Mouse (Mus musculus): ENCODE results near the gene Rbm33. TPM values are rescaled to one million over a fixed set of nuclear protein-coding genes. Genes with fewer than 3 reads are reported as not detected.

Gene Rbm33
- 11.5 and 17.2 TPM in 2 replicates for polyA plus RNA-seq (2012; rRNA removed)

DNA sequence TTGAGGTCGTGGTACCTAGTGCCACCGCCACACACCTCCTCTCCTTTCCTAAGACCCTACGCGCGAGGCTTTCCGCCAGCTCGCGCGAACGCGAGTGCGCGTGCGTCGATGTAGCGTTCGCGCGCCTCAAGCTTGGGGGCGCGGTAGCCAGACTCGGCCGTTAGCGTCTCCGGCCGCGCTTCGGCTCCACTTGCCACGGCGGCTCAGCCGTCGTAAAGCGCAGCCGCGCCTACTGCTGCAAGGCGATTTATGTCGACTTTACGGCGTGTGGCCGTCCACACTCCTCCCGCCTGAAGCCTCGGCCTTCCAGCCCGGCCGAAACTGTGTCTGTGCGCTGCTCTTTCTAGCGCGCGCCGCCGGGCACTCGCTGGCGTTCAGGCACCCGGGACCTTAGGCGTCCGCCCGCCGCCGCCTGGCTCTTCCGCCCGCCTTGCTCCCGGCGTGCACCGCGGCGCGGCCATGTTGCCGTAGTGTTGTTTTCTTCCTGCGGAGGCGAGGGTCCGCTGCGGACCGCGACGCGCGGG is at the start of gene Rbm33:
Gene Rbm33, plus strand, starts transcription at position 400 of the 524 bp plus-strand sequence.
- peak; percentile 59 for DNase-seq (ENCODE audit: low read depth, low spot score)
- under 1% methylated on average over 76 of the region's 76 CpGs for whole genome bisulfite sequencing

DNA sequence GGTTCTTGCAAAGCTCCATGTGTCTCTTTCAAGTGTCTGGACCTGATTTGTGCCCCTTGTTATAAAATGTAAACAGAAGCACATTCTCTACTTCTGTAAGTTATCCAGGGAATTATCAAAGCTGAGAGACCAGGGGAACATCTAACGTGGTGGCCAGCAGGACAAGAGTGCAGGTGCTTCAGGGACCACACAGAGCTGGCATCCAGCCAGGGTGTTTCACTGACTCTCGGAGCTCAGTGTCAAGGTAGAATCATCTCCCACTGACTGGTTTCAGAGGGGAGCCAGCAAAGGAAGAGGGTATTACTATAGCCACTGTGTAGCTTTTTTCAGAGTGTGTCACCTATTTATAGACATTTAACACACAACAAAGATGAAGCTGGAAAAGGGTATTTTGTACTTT is 49.3 kb upstream of the Rbm33 start:
- WGBS, result 13% methylated on average over 2 of the region's 2 CpGs
- DNase-seq (ENCODE audit: low read depth, low spot score), result no peak

- 27% methylated on average over 6 of the region's 6 CpGs for WGBS
- peak; percentile 16 for DNase-seq (ENCODE audit: low read depth, low spot score)
These were observed 47.4 kb upstream of the Rbm33 start for GRCm38 (mm10) chr5:28269469-28269991.

- DNase-seq (ENCODE audit: low read depth, low spot score), result no peak
- WGBS, result 59% methylated on average over 2 of the region's 2 CpGs
These were observed 44.1 kb upstream of the Rbm33 start for GRCm38 (mm10) chr5:28272836-28273235.

- DNase-seq (ENCODE audit: low read depth, low spot score), result no peak
- WGBS, result 12% methylated on average over 2 of the region's 2 CpGs
These were observed 39.6 kb upstream of the Rbm33 start for GRCm38 (mm10) chr5:28277279-28277678.

- no peak for DNase-seq (ENCODE audit: low read depth, low spot score)
- 69% methylated on average over 3 of the region's 3 CpGs for WGBS
These were observed 27.8 kb upstream of the Rbm33 start for GRCm38 (mm10) chr5:28289111-28289510.

DNA sequence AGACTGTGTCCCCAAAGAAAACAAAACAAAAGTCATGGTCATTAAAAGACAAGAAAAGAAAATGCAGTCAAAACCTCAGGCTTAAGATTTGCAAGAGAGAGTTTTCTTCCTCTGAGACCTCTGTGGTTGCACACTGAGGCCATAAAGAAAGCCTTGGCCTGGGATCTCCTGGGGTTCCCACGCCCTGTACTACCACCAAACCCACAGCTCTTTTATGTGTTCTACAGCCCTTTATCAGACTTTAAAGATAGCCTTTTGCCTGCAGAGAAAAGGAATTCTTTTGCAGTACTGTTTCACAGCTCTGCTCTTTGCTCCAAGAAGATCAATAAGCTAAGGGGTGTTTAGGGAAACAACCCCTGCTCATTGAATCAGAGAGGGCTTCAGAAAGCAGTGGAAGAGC is 26.3 kb upstream of the Rbm33 start:
- DNase-seq (ENCODE audit: low read depth, low spot score), result no peak
- WGBS, result 48% methylated on average over 1 of the region's 1 CpGs

DNA sequence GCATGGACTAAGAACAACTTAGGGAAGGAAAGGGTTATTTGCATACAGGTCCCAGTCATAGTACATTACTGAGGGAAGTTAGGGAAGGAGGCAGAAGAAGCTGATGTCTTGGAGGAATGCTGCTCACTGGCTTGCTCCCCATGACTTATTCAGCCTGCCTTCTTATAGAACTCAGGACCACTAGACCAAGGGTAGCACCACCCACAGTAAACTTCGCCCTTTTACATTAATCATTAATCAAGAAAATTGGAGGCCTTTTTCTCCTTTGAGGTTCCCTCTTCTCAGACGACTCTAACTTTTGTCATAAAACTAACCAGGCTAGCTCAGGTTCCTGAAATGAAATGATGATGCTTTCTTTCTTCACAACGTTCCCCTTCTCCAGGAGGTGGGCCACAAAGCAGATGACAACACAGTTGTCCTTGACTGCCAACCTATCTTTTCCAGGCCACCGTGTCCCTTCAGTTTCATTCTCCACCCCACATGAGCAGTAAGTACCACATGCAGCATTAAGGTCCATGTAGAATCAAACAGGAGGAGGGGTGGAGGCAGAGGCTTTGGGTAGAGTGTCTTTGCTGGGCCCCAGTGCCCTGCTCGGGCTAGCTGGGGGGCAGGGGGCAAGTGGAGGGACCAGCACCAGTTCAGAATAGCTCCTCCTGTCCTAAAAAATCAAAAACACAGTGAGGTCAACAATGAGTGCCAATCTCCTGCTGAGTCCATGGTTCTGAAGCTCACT is 25.6 kb upstream of the Rbm33 start:
- DNase-seq (ENCODE audit: low read depth, low spot score), result no peak
- 43% methylated on average over 5 of the region's 5 CpGs for WGBS

DNA sequence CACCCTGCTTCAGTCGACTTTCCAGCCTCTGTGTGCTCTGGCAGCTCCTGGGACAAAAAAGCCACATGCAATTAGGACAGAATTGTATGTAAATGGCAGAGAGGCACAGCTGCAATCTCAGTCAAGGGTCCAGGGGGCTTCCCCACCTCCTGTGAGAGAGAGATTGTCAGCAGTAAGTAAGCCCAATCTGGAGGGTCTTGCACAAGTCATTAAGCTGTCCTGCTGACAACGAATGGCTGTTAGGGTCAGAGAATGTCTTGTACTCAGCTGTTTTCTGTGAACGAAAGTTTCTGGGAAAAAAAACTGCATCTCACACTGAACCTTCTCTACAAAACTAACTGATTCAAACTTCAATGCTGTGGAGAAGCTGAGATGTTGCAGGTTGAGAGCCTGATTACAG is 24.6 kb upstream of the Rbm33 start:
- WGBS, result 42% methylated on average over 3 of the region's 3 CpGs
- DNase-seq (ENCODE audit: low read depth, low spot score), result no peak

- 4% methylated on average over 6 of the region's 6 CpGs for WGBS
- DNase-seq (ENCODE audit: low read depth, low spot score), result no peak
These were observed 22.9 kb upstream of the Rbm33 start for GRCm38 (mm10) chr5:28293990-28294389.

- WGBS, result 71% methylated on average over 5 of the region's 5 CpGs
- no peak for DNase-seq (ENCODE audit: low read depth, low spot score)
These were observed 18.8 kb upstream of the Rbm33 start for GRCm38 (mm10) chr5:28298161-28298560.

DNA sequence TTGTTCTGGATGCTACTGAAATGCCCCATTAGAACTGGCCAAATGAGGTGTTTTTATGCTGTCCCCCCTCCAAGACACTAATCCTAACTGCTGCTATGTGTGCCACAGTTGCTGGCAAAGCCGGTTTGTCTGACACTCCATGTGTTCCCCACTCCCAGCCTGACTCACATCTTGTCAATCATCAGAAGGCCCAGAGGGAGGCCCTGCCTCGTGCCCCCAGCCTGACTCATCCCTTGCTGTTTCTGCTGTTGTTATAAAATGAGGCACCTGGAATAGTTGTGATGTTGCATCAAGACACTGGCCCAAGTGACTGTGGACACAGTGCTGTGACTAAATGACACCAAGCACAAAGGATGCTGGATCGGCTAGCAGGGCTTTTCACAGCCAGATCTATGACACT is 18.2 kb upstream of the Rbm33 start:
- DNase-seq (ENCODE audit: low read depth, low spot score), result no peak
- WGBS, result 44% methylated on average over 3 of the region's 3 CpGs

DNA sequence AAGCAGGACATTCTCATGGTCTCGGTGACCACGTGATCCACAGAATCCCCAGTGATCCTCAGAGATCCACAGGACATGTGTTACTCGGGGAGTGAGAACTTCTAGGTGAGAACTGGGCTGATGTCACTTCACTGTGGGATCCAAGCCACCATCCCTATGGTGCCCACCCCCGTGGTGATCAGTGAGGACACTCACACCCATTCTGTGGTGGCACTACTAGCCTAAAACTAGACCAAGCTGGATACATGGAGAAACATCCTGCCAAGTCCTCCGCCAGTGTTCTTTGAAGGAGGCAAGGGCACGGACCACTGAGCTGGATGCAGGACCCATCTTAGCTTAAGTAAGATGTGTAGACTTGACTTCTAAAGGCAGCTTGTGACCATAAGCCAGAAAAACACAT is 17.6 kb upstream of the Rbm33 start:
- 79% methylated on average over 6 of the region's 6 CpGs for WGBS
- DNase-seq (ENCODE audit: low read depth, low spot score), result no peak

GRCm38 (mm10) chr5:28302671-28303070 is 14.2 kb upstream of the Rbm33 start:
- DNase-seq (ENCODE audit: low read depth, low spot score), result no peak
- 60% methylated on average over 1 of the region's 1 CpGs for WGBS

GRCm38 (mm10) chr5:28304551-28304950 is 12.4 kb upstream of the Rbm33 start:
- DNase-seq (ENCODE audit: low read depth, low spot score), result no peak

GRCm38 (mm10) chr5:28315526-28315925 is 1.4 kb upstream of the Rbm33 start:
- WGBS, result 47% methylated on average over 8 of the region's 8 CpGs
- no peak for DNase-seq (ENCODE audit: low read depth, low spot score)

GRCm38 (mm10) chr5:28316151-28316721 is 685 bp upstream of the Rbm33 start:
- DNase-seq (ENCODE audit: low read depth, low spot score), result no peak
- under 1% methylated on average over 14 of the region's 14 CpGs for WGBS

GRCm38 (mm10) chr5:28317253-28317916 is 464 bp downstream of the Rbm33 start:
- no peak for DNase-seq (ENCODE audit: low read depth, low spot score)
- WGBS, result under 1% methylated on average over 62 of the region's 62 CpGs

DNA sequence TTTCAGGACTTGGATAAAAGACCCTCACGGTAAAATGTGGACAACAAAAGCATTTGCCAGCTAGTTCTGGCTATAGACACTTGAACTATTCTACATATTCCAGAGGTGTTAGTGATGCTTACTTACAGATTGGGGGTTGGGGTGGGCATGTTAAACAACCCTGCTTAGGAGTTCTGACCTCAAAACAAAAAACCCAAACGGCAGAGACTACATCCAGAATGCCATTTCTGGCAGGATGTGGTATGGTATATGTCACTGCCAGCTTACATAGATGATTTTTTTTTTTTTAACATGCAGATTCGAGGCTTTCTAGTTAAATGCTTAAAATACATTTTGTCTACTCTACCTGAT is 971 bp downstream of the Rbm33 start:
- WGBS, result 2% methylated on average over 3 of the region's 3 CpGs

GRCm38 (mm10) chr5:28318671-28319070 is 1.8 kb downstream of the Rbm33 start:
- 44% methylated on average over 2 of the region's 2 CpGs for WGBS
- no peak for DNase-seq (ENCODE audit: low read depth, low spot score)

More for the DNA sequence above, 971 bp downstream of the Rbm33 start:
- DNase-seq (ENCODE audit: low read depth, low spot score), result no peak

DNA sequence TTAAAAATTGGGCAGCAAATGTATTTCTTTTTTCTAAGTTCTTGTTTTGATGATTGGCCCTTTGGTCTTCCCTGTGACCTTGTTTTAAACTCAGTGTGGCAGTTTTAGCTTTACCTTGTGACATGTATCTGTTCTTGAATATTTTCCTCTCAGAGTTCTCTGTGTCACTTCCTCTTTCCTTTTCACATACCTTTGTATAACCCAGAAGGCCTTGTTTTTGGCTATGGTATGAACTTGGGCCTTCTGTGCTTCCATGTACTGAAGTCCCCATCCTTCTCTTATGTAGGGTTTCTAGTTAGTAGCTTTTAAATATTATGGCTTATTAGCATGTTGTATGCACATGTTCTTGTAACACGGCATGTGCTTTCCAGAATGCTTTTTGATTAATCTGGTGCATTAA is 4.8 kb downstream of the Rbm33 start:
- no peak for DNase-seq (ENCODE audit: low read depth, low spot score)
- 87% methylated on average over 1 of the region's 1 CpGs for WGBS
